Mouse (Mus musculus): ENCODE results near the gene Cdk2.

- TF ChIP-seq CTCF (conservative IDR thresholded peaks at IDR 0.05; ENCODE audit: low read length) (no peak), NANOG (IDR thresholded peaks at IDR 0.05; ENCODE audit: borderline replicate concordance, low read length) (no peak)
These were observed 42.3 kb upstream of the Cdk2 start for GRCm38 (mm10) chr10:128746972-128747645.
